Comparison of ENCODE assay signal across 15 mouse cellular contexts in genomic region chr9:14835335-14836075, GRCm38 (mm10). TPM values are rescaled to one million over a fixed set of nuclear protein-coding genes. Genes with fewer than 3 reads are reported as not detected.
A peak's percentile ranks its signal among the peaks of the same experiment; 100 is the strongest.
DNase-seq lines count a peak whose midpoint lies in the region; ATAC-seq lines count a peak whose summit lies in the region.
"Had no signal": no experiment of that assay in that cellular context is flagged by ENCODE, and none has a peak within 500 bp of the region (broad histone marks: within the 10 kb centered on the region; RNA-seq: fewer than 3 reads in every experiment).

No protein-coding gene starts in this region.

- DNase-seq in heart, adult 11 months: peak; percentile 4
- no peak for DNase-seq in heart, postnatal 36 days
- DNase-seq in 416B (ENCODE audit: low read depth): peak; percentile 65
- DNase-seq in fat pad, adult 2 months (ENCODE audit: extremely low read depth, low read depth, low spot score): peak; percentile 91
- no peak for DNase-seq in spleen, adult 18-20 months
- DNase-seq in spleen, postnatal 10 days (ENCODE audit: low spot score in 2 of 2): no peak
- DNase-seq in gastrocnemius, postnatal 25 days: no peak
- DNase-seq: cerebellum, adult 11 months; cerebellum, postnatal 14 days; heart, adult 18-20 months; retina, postnatal 1 day; right cerebral cortex, postnatal 4 days; thymus, adult 18-20 months had no signal

- ATAC-seq in megakaryocyte, adult 5-6 weeks (ENCODE audit: poor library complexity, severe bottlenecking): peak; percentile 96
- ATAC-seq: forebrain, embryonic 13.5 days had no signal

- intact Hi-C loops in heart, postnatal 36 days (cut with DNase I): no loop called here

RNA-seq across cellular contexts. Expression of gene Gpr83, which starts 24.5 kb away (rescaled TPM):
- total RNA-seq in heart, postnatal 36 days (2021): not detected
- total RNA-seq in megakaryocyte, adult 5-6 weeks (2015): not detected in 2 replicates
- total RNA-seq in megakaryocyte, adult 5-6 weeks (2017): not detected in 2 replicates
- total RNA-seq in gastrocnemius, postnatal 25 days (2021): not detected
- total RNA-seq: heart, adult 18-20 months had no signal

RNA-seq across cellular contexts. Expression of gene Ankrd49, which starts 50.8 kb away (rescaled TPM):
- 1 to 10 TPM; 7.0 to 8.4 TPM for total RNA-seq in heart, postnatal 36 days (2021)
- 37.1 and 38.4 TPM in 2 replicates for total RNA-seq in megakaryocyte, adult 5-6 weeks (2015)
- 36.6 and 46.4 TPM in 2 replicates for total RNA-seq in megakaryocyte, adult 5-6 weeks (2017)
- 1 to 10 TPM; 6.0 to 8.5 TPM for total RNA-seq in gastrocnemius, postnatal 25 days (2021)

RNA-seq across cellular contexts. Expression of gene Mre11a, which starts 51.1 kb away (rescaled TPM):
- 10 to 100 TPM in 1 of 2 experiments, 1 to 10 TPM in 1; 8.4 to 14.2 TPM for total RNA-seq in heart, postnatal 36 days (2021)
- total RNA-seq in megakaryocyte, adult 5-6 weeks (2015): 15.1 and 19.1 TPM in 2 replicates
- total RNA-seq in megakaryocyte, adult 5-6 weeks (2017): 42.1 and 49.5 TPM in 2 replicates
- 1 to 10 TPM; 7.4 to 8.8 TPM for total RNA-seq in gastrocnemius, postnatal 25 days (2021)

Comparison
In these comparisons a context has a peak if more than half of its experiments do, and no peak if none do; other contexts are left out.
1. DNase-seq: peak in heart, adult 11 months (single experiment), 416B (single experiment) and fat pad, adult 2 months (single experiment); none in heart, postnatal 36 days (0 of 2), spleen, adult 18-20 months (0 of 2), spleen, postnatal 10 days (0 of 2) and gastrocnemius, postnatal 25 days (single experiment).